Mouse (Mus musculus) embryonic facial prominence, embryonic 11.5 days (tissue): ENCODE data around the gene Etv6. TPM values are rescaled to one million over a fixed set of nuclear protein-coding genes. Genes with fewer than 3 reads are reported as not detected.
A peak's percentile ranks its signal among the peaks of the same experiment; 100 is the strongest.

ENCODE experiments used
- ATAC-seq: fragments of 200-750 bp; cut with Nextera tagmentation; replicated peaks from 2 replicates; pipeline ENCODE4 v1.8.0; 2017; ENCODE audit warnings: low read depth; ENCODE audit not compliant: insufficient number of reproducible peaks, low FRiP score, low TSS enrichment
- DNase-seq: peaks from one replicate; pipeline ENCODE4 v3.0.0-alpha.2; 2015; ENCODE audit warnings: low spot score
- H3K27ac ChIP-seq: fragments of 300-500 bp; sonication (generic); replicated peaks from 2 replicates; pipeline ENCODE4 v1.5.1; 2014; ENCODE audit warnings: mild to moderate bottlenecking, low read depth, low read length, control low read depth
- H3K27me3 ChIP-seq: fragments of 300-500 bp; sonication (generic); 2 replicates; pipeline ENCODE4 v1.6.1; 2014; ENCODE audit warnings: mild to moderate bottlenecking, low read length, moderate library complexity, mixed read lengths; ENCODE audit not compliant: control insufficient read depth, insufficient read depth
- H3K36me3 ChIP-seq: fragments of 300-500 bp; sonication (generic); replicated peaks from 2 replicates; pipeline ENCODE4 v1.6.1; 2014; ENCODE audit warnings: low read depth, mild to moderate bottlenecking, low read length, moderate library complexity, mixed read lengths; ENCODE audit not compliant: control insufficient read depth, insufficient read depth
- H3K4me1 ChIP-seq: fragments of 300-500 bp; sonication (generic); 2 replicates; pipeline ENCODE4 v1.6.1; 2014; ENCODE audit warnings: low read length, mixed read lengths; ENCODE audit not compliant: control insufficient read depth, insufficient read depth
- H3K4me2 ChIP-seq: fragments of 300-500 bp; sonication (generic); 2 replicates; pipeline ENCODE4 v1.6.1; 2014; ENCODE audit warnings: low read depth, mild to moderate bottlenecking, control low read depth, low read length, moderate library complexity
- H3K4me3 ChIP-seq: fragments of 300-500 bp; sonication (generic); 2 replicates; pipeline ENCODE4 v1.5.1; 2014; ENCODE audit warnings: low read depth, low read length, control low read depth
- H3K9ac ChIP-seq: fragments of 300-500 bp; sonication (generic); replicated peaks from 2 replicates; pipeline ENCODE4 v1.6.1; 2014; ENCODE audit warnings: mild to moderate bottlenecking, control low read depth, low read length
- H3K9me3 ChIP-seq: fragments of 300-500 bp; sonication (generic); replicated peaks from 2 replicates; pipeline ENCODE4 v1.6.1; 2016; ENCODE audit warnings: mild to moderate bottlenecking, low read length, inconsistent platforms, mixed read lengths; ENCODE audit not compliant: control insufficient read depth
- WGBS: fragments of 180-500 bp; shearing (Covaris S2); extraction: QIAGEN DNeasy Blood & Tissue Kit; methylation state at CpG from one replicate; pipeline ENCODE4 v1.1.7; 2014; 5-methylcytosine and 5-hydroxymethylcytosine counted together
- polyA plus RNA-seq: library from polyadenylated mRNA; unstranded; fragments of >200 nt; fragmentation: Nextera tagmentation; extraction: Ambion mirVana; gene quantifications from 2 replicates; pipeline ENCODE4 v1.2.1, GENCODE M21; 2014

Gene Etv6
- polyA plus RNA-seq, 1 experiment from 2014 or later = 15.7 TPM

DNA sequence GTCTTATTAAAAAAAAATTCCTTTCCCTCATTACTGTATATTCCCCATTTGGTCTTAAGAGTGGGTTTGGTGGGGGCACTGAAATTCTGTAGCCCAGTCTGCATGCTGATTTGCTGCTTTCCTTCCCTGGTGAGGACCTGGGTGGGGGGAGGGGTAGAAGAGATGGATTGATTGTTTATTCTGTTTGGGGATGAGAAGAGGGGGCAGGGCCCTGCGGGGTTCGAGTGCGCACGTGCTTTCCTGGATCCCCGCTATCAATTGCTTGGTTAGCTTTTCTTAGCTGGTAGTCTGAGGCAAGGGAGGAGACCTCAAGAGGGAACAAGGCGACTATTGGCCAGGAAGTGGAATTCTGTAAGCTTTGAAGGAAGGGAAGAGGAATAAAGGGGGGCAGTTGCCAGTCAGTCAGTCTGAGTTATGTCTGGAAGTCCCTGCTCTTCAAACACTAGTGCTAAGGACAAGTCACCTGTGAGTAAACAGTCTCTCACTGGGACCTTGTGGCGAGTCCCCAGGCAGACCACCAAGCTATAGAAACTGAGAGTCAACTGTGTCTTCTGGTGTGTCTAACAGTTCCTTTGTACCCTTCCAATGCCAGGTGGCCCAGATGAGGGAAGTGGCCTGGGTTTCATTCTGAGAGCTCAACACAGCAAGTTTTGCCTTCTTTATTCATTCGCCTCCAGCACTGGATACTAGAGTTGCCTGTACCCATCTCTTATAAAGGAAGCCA is 120.6 kb downstream of the Etv6 start:
- no peak overlapping the region for H3K4me2 ChIP-seq
- no peaks in the 10 kb centered on the region for H3K9me3 ChIP-seq
- no peaks in the 10 kb centered on the region for H3K27me3 ChIP-seq
- H3K27ac ChIP-seq = no peak overlapping the region
- no peak overlapping the region for H3K9ac ChIP-seq
- H3K4me3 ChIP-seq = no peak overlapping the region
- no peak for DNase-seq
- no peaks in the 10 kb centered on the region for H3K36me3 ChIP-seq
- 25% methylated on average over 8 of the region's 8 CpGs for WGBS
- ATAC-seq = no peak
- H3K4me1 ChIP-seq = peaks cover 3% of the 10 kb centered on the region; the same call in 1 of the 2 replicates

DNA sequence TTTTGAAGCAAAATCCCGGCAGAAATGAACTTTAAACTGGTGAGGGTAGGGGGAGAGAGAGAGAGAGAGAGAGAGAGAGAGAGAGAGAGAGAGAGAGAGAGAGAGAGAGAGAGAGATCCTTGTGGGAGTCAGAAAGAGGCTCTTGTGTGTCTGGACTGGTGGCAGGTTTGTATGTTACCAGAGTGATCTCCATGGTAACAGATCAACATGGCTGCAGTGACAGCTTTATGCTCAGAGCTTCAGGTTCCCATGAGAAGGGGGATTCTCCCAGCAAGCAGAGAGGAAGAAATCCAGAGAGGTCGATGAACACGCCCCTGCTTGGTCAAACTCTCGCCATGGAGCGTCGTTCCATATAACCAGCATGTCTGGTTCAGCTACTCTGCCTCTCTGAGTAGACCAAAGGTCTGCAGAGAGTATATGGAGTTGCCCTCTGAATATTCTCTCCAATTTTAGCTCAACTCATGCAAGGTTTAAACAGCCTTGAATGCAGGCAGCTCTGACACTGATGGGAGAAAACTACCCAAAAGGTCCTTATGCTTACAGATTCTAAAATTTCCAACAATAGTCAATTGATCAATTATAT is 122.1 kb downstream of the Etv6 start:
- peak; percentile 41 for DNase-seq
- H3K4me2 ChIP-seq = no peak overlapping the region
- no peaks in the 10 kb centered on the region for H3K27me3 ChIP-seq
- H3K36me3 ChIP-seq = no peaks in the 10 kb centered on the region; the same call in 1 of the 2 replicates
- H3K9ac ChIP-seq = no peak overlapping the region
- no peaks in the 10 kb centered on the region for H3K4me1 ChIP-seq
- ATAC-seq = no peak
- H3K4me3 ChIP-seq = no peak overlapping the region
- H3K27ac ChIP-seq = no peak overlapping the region
- 61% methylated on average over 6 of the region's 6 CpGs for WGBS
- no peaks in the 10 kb centered on the region for H3K9me3 ChIP-seq

DNA sequence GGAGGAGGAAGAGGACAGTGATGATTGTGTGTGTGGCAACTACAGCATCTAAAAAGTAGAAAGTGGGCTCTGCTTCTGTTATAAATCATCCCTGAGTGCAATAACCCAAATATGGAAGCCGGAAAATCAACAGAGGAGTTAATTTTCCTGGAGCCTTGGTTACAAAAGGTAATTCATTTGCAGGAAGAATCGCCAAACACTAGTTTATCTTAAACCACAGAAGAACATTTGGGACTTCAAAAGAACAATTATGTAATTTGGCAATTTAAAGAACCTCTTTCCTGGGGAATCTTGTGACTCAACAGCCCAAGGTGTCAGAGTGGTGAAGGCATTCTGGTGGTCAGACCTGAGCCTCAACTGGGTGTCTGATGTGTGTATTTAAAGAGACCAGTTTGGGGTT is 122.7 kb downstream of the Etv6 start:
- Histone ChIP-seq H3K27ac (no peak overlapping the region), H3K9ac (no peak overlapping the region), H3K4me2 (no peak overlapping the region), H3K36me3 (no peaks in the 10 kb centered on the region; the same call in 1 of the 2 replicates), H3K4me3 (no peak overlapping the region), H3K4me1 (no peaks in the 10 kb centered on the region), H3K9me3 (no peaks in the 10 kb centered on the region), H3K27me3 (no peaks in the 10 kb centered on the region)
- no peak for DNase-seq
- WGBS = 68% methylated on average over 2 of the region's 2 CpGs
- ATAC-seq = no peak

GRCm38 (mm10) chr6:134159672-134160071 is 124.2 kb downstream of the Etv6 start:
- ATAC-seq (no peak), DNase-seq (no peak)
- no peak overlapping the region for H3K4me3 ChIP-seq
- H3K4me2 ChIP-seq = no peak overlapping the region
- no peaks in the 10 kb centered on the region for H3K9me3 ChIP-seq
- no peaks in the 10 kb centered on the region; the same call in 1 of the 2 replicates for H3K36me3 ChIP-seq
- no peak overlapping the region for H3K27ac ChIP-seq
- H3K9ac ChIP-seq = no peak overlapping the region
- H3K4me1 ChIP-seq = no peaks in the 10 kb centered on the region
- 77% methylated on average over 4 of the region's 4 CpGs for WGBS
- no peaks in the 10 kb centered on the region for H3K27me3 ChIP-seq

DNA sequence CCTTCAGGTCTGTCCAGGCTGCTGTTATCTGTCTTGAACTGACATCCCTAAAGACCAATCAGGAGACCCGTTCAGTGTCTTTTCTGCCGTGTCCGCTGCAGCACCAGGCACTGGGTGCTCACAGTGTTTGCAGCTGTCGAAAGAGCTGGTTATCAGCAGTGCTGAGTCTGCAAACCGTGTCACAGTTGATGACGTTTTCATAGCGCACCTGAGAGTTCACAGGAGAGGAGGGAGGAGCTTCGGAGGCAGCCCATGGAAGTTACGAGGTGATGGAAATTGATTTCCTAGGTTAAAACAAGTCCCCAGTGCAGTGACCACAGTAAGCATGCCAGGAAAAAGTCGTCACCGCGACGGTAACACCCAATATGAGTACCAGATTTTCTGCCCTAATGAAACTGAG is 125.5 kb downstream of the Etv6 start:
- WGBS = 86% methylated on average over 13 of the region's 13 CpGs

DNA sequence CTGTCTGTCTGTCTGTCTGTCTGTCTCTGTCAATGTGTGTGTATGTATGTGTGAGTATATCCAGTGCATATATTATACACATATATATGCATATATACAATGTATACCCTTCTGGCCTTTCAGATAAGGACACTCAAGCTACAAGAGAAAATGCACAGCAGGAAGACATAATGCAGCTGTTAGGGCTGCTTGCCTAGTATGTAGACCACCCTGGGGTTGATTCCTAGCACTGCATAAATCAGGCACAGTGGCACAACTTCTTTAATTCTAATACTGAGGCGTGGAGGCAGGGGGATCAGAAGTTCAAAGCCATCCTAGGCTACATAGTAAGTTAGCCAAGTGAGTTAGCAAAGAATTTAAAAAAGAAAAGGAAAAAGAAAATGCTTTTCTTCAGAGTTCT is 127.8 kb downstream of the Etv6 start:
- H3K27me3 ChIP-seq = no peaks in the 10 kb centered on the region
- H3K4me2 ChIP-seq = no peak overlapping the region
- no peaks in the 10 kb centered on the region; the same call in 1 of the 2 replicates for H3K36me3 ChIP-seq
- no peaks in the 10 kb centered on the region for H3K4me1 ChIP-seq
- H3K9ac ChIP-seq = no peak overlapping the region
- WGBS = 91% methylated on average over 1 of the region's 1 CpGs
- no peak overlapping the region for H3K27ac ChIP-seq
- H3K9me3 ChIP-seq = no peaks in the 10 kb centered on the region
- DNase-seq (no peak), ATAC-seq (no peak)
- H3K4me3 ChIP-seq = no peak overlapping the region

More for the DNA sequence above, 125.5 kb downstream of the Etv6 start:
- H3K27ac ChIP-seq = no peak overlapping the region
- DNase-seq = no peak
- no peak overlapping the region for H3K4me3 ChIP-seq
- no peaks in the 10 kb centered on the region for H3K4me1 ChIP-seq
- ATAC-seq = no peak
- no peak overlapping the region for H3K9ac ChIP-seq
- no peaks in the 10 kb centered on the region for H3K27me3 ChIP-seq
- no peaks in the 10 kb centered on the region; the same call in 1 of the 2 replicates for H3K36me3 ChIP-seq
- H3K9me3 ChIP-seq = no peaks in the 10 kb centered on the region
- H3K4me2 ChIP-seq = no peak overlapping the region

DNA sequence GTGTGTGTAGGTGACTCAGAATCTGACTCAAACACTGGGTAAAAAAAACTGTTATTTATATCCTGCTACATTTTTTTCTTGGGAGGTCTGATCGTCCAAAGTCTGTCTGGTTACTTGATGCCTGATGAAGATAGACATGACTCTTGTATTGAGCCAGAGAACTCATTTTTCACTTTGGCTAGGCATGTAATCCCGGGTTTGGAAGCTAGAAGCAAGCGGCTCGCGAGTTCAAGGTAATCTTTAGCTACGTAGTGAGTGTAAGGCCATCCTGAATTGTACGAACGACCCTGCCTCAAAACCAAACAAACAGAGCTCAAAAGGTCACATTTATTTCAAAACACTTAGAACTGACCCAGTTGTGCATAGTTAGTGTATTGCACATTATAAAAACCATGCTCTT is 128.9 kb downstream of the Etv6 start:
- no peaks in the 10 kb centered on the region for H3K4me1 ChIP-seq
- no peak overlapping the region for H3K4me2 ChIP-seq
- H3K9ac ChIP-seq = no peak overlapping the region
- ATAC-seq (no peak), DNase-seq (no peak)
- WGBS = 70% methylated on average over 8 of the region's 8 CpGs
- no peaks in the 10 kb centered on the region for H3K27me3 ChIP-seq
- H3K9me3 ChIP-seq = no peaks in the 10 kb centered on the region
- H3K27ac ChIP-seq = no peak overlapping the region
- H3K4me3 ChIP-seq = no peak overlapping the region
- no peaks in the 10 kb centered on the region; the same call in 1 of the 2 replicates for H3K36me3 ChIP-seq

DNA sequence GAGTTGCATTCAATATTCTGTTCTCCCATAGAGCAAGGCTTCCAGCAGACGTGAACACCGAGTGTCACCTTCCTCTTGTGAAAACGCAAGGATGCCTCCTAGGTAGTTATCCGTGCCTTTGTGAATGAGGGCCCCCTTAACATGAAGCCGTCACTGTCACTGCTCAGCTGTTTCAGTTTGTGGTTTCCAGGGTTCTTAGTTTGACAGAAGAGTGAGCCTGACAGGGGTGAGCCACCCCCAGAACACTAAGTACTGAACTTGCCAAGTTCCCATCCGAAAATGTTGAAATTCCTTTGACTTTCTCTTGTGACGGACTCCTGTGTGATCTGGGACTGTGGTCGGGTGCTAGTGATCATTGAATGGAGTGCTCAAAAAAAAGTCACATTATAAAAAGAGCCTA is 129.5 kb downstream of the Etv6 start:
- Histone ChIP-seq H3K4me3 (no peak overlapping the region), H3K27me3 (no peaks in the 10 kb centered on the region), H3K4me1 (no peaks in the 10 kb centered on the region), H3K9ac (no peak overlapping the region), H3K4me2 (no peak overlapping the region), H3K36me3 (no peaks in the 10 kb centered on the region; the same call in 1 of the 2 replicates), H3K9me3 (no peaks in the 10 kb centered on the region), H3K27ac (no peak overlapping the region)
- 71% methylated on average over 8 of the region's 8 CpGs for WGBS
- no peak for ATAC-seq
- DNase-seq = no peak
